Mouse (Mus musculus) forebrain, embryonic 11.5 days (tissue): ENCODE data around the gene Arhgap44. TPM values are rescaled to one million over a fixed set of nuclear protein-coding genes. Genes with fewer than 3 reads are reported as not detected.
A peak's percentile ranks its signal among the peaks of the same experiment; 100 is the strongest.

Experiments
- ATAC-seq: fragments of 200-750 bp; cut with Nextera tagmentation; replicated peaks from 2 replicates; pipeline ENCODE4 v1.8.0; 2017; ENCODE audit warnings: moderate TSS enrichment; ENCODE audit not compliant: low FRiP score
- DNase-seq: peaks from one replicate; pipeline ENCODE4 v3.0.0-alpha.2; 2017; ENCODE audit warnings: low spot score
- H3K27ac ChIP-seq: fragments of 300-500 bp; sonication (generic); 2 replicates; pipeline ENCODE4 v1.5.1; 2014; ENCODE audit warnings: low read depth, low read length
- H3K27me3 ChIP-seq: fragments of 300-500 bp; sonication (generic); 2 replicates; pipeline ENCODE4 v1.6.1; 2014; ENCODE audit warnings: mild to moderate bottlenecking, low read length, mixed read lengths; ENCODE audit not compliant: control insufficient read depth, insufficient read depth
- H3K36me3 ChIP-seq: fragments of 300-500 bp; sonication (generic); 2 replicates; pipeline ENCODE4 v1.6.1; 2014; ENCODE audit warnings: mild to moderate bottlenecking, low read length, moderate library complexity, mixed read lengths; ENCODE audit not compliant: control insufficient read depth, insufficient read depth
- H3K4me1 ChIP-seq: fragments of 300-500 bp; sonication (generic); replicated peaks from 2 replicates; pipeline ENCODE4 v1.6.1; 2014; ENCODE audit warnings: low read length, mixed read lengths; ENCODE audit not compliant: control insufficient read depth, insufficient read depth
- H3K4me2 ChIP-seq: fragments of 300-500 bp; sonication (generic); 2 replicates; pipeline ENCODE4 v1.6.1; 2014; ENCODE audit warnings: low read depth, mild to moderate bottlenecking, low read length, moderate library complexity, mixed read lengths; ENCODE audit not compliant: severe bottlenecking
- H3K4me3 ChIP-seq: fragments of 300-500 bp; sonication (generic); 2 replicates; pipeline ENCODE4 v1.5.1; 2014; ENCODE audit warnings: low read depth, low read length
- H3K9ac ChIP-seq: fragments of 300-500 bp; sonication (generic); 2 replicates; pipeline ENCODE4 v1.6.1; 2014; ENCODE audit warnings: low read length
- H3K9me3 ChIP-seq: fragments of 300-500 bp; sonication (generic); 2 replicates; pipeline ENCODE4 v1.6.1; 2016; ENCODE audit warnings: low read length, mixed read lengths; ENCODE audit not compliant: control insufficient read depth
- WGBS: fragments of 180-500 bp; shearing (Covaris S2); extraction: QIAGEN DNeasy Blood & Tissue Kit; methylation state at CpG from one replicate; pipeline ENCODE4 v1.1.7; 2014; 5-methylcytosine and 5-hydroxymethylcytosine counted together
- polyA plus RNA-seq: library from polyadenylated mRNA; unstranded; fragments of >200 nt; fragmentation: Nextera tagmentation; extraction: Ambion mirVana; gene quantifications from 2 replicates; pipeline ENCODE4 v1.2.1, GENCODE M21; 2014

Gene Arhgap44
- polyA plus RNA-seq, 1 experiment from 2014 or later = 4.5 TPM

- Histone ChIP-seq H3K4me2 (no peak overlapping the region), H3K27ac (no peak overlapping the region), H3K4me1 (no peaks in the 10 kb centered on the region), H3K9ac (no peak overlapping the region), H3K4me3 (no peak overlapping the region), H3K9me3 (no peaks in the 10 kb centered on the region), H3K36me3 (no peaks in the 10 kb centered on the region), H3K27me3 (no peaks in the 10 kb centered on the region)
- DNase-seq (peak; percentile 64), ATAC-seq (no peak)
- 61% methylated on average over 5 of the region's 5 CpGs for WGBS
These were observed 74.1 kb downstream of the Arhgap44 start for GRCm38 (mm10) chr11:65088451-65089222.

- H3K27me3 ChIP-seq = no peaks in the 10 kb centered on the region
- ATAC-seq (no peak), DNase-seq (no peak)
- H3K4me2 ChIP-seq = no peak overlapping the region
- no peaks in the 10 kb centered on the region for H3K9me3 ChIP-seq
- H3K36me3 ChIP-seq = no peaks in the 10 kb centered on the region
- no peak overlapping the region for H3K9ac ChIP-seq
- 94% methylated on average over 8 of the region's 8 CpGs for WGBS
- H3K4me1 ChIP-seq = no peaks in the 10 kb centered on the region
- H3K27ac ChIP-seq = no peak overlapping the region
- no peak overlapping the region for H3K4me3 ChIP-seq
These were observed 82.0 kb downstream of the Arhgap44 start for GRCm38 (mm10) chr11:65080761-65081160.

- no peak for DNase-seq
- no peak overlapping the region for H3K4me2 ChIP-seq
- WGBS = 91% methylated on average over 3 of the region's 3 CpGs
- no peaks in the 10 kb centered on the region for H3K4me1 ChIP-seq
- no peak overlapping the region for H3K27ac ChIP-seq
- no peaks in the 10 kb centered on the region for H3K27me3 ChIP-seq
- H3K9me3 ChIP-seq = no peaks in the 10 kb centered on the region
- no peak overlapping the region for H3K9ac ChIP-seq
- no peaks in the 10 kb centered on the region for H3K36me3 ChIP-seq
- ATAC-seq = no peak
- H3K4me3 ChIP-seq = no peak overlapping the region
These were observed 82.5 kb downstream of the Arhgap44 start for GRCm38 (mm10) chr11:65080274-65080673.

- Histone ChIP-seq H3K27me3 (no peaks in the 10 kb centered on the region), H3K9ac (no peak overlapping the region), H3K36me3 (no peaks in the 10 kb centered on the region), H3K4me1 (no peaks in the 10 kb centered on the region), H3K4me3 (no peak overlapping the region), H3K4me2 (no peak overlapping the region), H3K27ac (no peak overlapping the region), H3K9me3 (no peaks in the 10 kb centered on the region)
- no peak for DNase-seq
- no peak for ATAC-seq
- WGBS = 94% methylated on average over 5 of the region's 5 CpGs
These were observed 93.2 kb downstream of the Arhgap44 start for GRCm38 (mm10) chr11:65069609-65070008.

- Histone ChIP-seq H3K4me2 (no peak overlapping the region), H3K27me3 (no peaks in the 10 kb centered on the region), H3K36me3 (no peaks in the 10 kb centered on the region), H3K4me1 (no peaks in the 10 kb centered on the region), H3K4me3 (no peak overlapping the region), H3K27ac (no peak overlapping the region), H3K9ac (no peak overlapping the region), H3K9me3 (no peaks in the 10 kb centered on the region)
- ATAC-seq (no peak), DNase-seq (no peak)
- WGBS = 75% methylated on average over 4 of the region's 4 CpGs
These were observed 93.7 kb downstream of the Arhgap44 start for GRCm38 (mm10) chr11:65069051-65069450.

GRCm38 (mm10) chr11:65065201-65065600, 97.6 kb downstream of the Arhgap44 start:
- no peak overlapping the region for H3K4me2 ChIP-seq
- H3K4me1 ChIP-seq = no peaks in the 10 kb centered on the region
- no peak overlapping the region for H3K4me3 ChIP-seq
- ATAC-seq (no peak), DNase-seq (no peak)
- H3K9me3 ChIP-seq = no peaks in the 10 kb centered on the region
- H3K27me3 ChIP-seq = no peaks in the 10 kb centered on the region
- no peak overlapping the region for H3K27ac ChIP-seq
- 88% methylated on average over 13 of the region's 13 CpGs for WGBS
- H3K36me3 ChIP-seq = no peaks in the 10 kb centered on the region
- H3K9ac ChIP-seq = no peak overlapping the region

- 56% methylated on average over 3 of the region's 3 CpGs for WGBS
- Histone ChIP-seq H3K9ac (no peak overlapping the region), H3K4me3 (no peak overlapping the region), H3K4me2 (no peak overlapping the region), H3K4me1 (no peaks in the 10 kb centered on the region), H3K27ac (no peak overlapping the region), H3K27me3 (no peaks in the 10 kb centered on the region), H3K9me3 (no peaks in the 10 kb centered on the region), H3K36me3 (no peaks in the 10 kb centered on the region)
- ATAC-seq (no peak), DNase-seq (no peak)
These were observed 101.3 kb downstream of the Arhgap44 start for GRCm38 (mm10) chr11:65061437-65061836.

- H3K4me3 ChIP-seq = no peak overlapping the region
- H3K27me3 ChIP-seq = no peaks in the 10 kb centered on the region
- no peak overlapping the region for H3K9ac ChIP-seq
- no peak for ATAC-seq
- no peak overlapping the region for H3K27ac ChIP-seq
- no peaks in the 10 kb centered on the region for H3K9me3 ChIP-seq
- no peaks in the 10 kb centered on the region for H3K36me3 ChIP-seq
- no peak overlapping the region for H3K4me2 ChIP-seq
- WGBS = 86% methylated on average over 12 of the region's 12 CpGs
- no peak for DNase-seq
- no peaks in the 10 kb centered on the region for H3K4me1 ChIP-seq
These were observed 103.2 kb downstream of the Arhgap44 start for GRCm38 (mm10) chr11:65059531-65059930.
